10 mouse cellular contexts compared by ENCODE assay signal in genomic region chr1:167932088-167932487, GRCm38 (mm10).
DNase-seq lines count a peak whose midpoint lies in the region; ATAC-seq lines count a peak whose summit lies in the region.
"Had no signal": no experiment of that assay in that cellular context is flagged by ENCODE, and none has a peak within 500 bp of the region (broad histone marks: within the 10 kb centered on the region; RNA-seq: fewer than 3 reads in every experiment).

No protein-coding gene starts in this region.

- H3K36me3 ChIP-seq in heart, embryonic 12.5 days: no peaks in the 10 kb centered on the region
- no peaks in the 10 kb centered on the region for H3K36me3 ChIP-seq in midbrain, embryonic 11.5 days (ENCODE audit: control insufficient read depth, insufficient read depth, low read length)
- H3K36me3 ChIP-seq in midbrain, embryonic 15.5 days (replicated peaks): no peaks in the 10 kb centered on the region
- H3K36me3 ChIP-seq: limb, embryonic 13.5 days had no signal

- H3K9ac ChIP-seq in heart, embryonic 12.5 days: no peak overlapping the region
- no peak overlapping the region for H3K9ac ChIP-seq in midbrain, embryonic 11.5 days (ENCODE audit: low read length)
- no peak overlapping the region for H3K9ac ChIP-seq in midbrain, embryonic 15.5 days
- H3K9ac ChIP-seq: limb, embryonic 13.5 days had no signal

- WGBS in heart, embryonic 12.5 days: 30% methylated on average over 2 of the region's 2 CpGs
- 38% methylated on average over 2 of the region's 2 CpGs for WGBS in midbrain, embryonic 11.5 days
- WGBS in midbrain, embryonic 15.5 days: 35% methylated on average over 2 of the region's 2 CpGs

- H3K27me3 ChIP-seq in heart, embryonic 12.5 days (replicated peaks): peaks cover 24% of the 10 kb centered on the region
- no peaks in the 10 kb centered on the region; the same call in none of the 2 replicates for H3K27me3 ChIP-seq in midbrain, embryonic 11.5 days (ENCODE audit: control insufficient read depth, insufficient read depth, low read length)
- H3K27me3 ChIP-seq in midbrain, embryonic 15.5 days (replicated peaks): no peaks in the 10 kb centered on the region

- H3K4me1 ChIP-seq in heart, embryonic 12.5 days (replicated peaks): peaks cover 6% of the 10 kb centered on the region
- no peaks in the 10 kb centered on the region for H3K4me1 ChIP-seq in midbrain, embryonic 11.5 days (ENCODE audit: control insufficient read depth, insufficient read depth, low read length)
- H3K4me1 ChIP-seq in midbrain, embryonic 15.5 days: peaks cover 7% of the 10 kb centered on the region
- H3K4me1 ChIP-seq: limb, embryonic 13.5 days had no signal

- DNase-seq in heart, adult 8-10 months (ENCODE audit: low spot score): peak; percentile 12
- peak; percentile 92 for DNase-seq in midbrain, embryonic 11.5 days (ENCODE audit: low spot score, missing footprints)
- no peak for DNase-seq in thymus, postnatal 36 days
- no peak for DNase-seq in frontal cortex, postnatal 14 days (ENCODE audit: low spot score in 2 of 2)
- DNase-seq: adrenal gland, postnatal 25 days had no signal

- H3K27ac ChIP-seq in heart, embryonic 12.5 days (ENCODE audit: poor library complexity, severe bottlenecking): no peak overlapping the region
- no peak overlapping the region for H3K27ac ChIP-seq in midbrain, embryonic 11.5 days (ENCODE audit: low read depth, low read length)
- H3K27ac ChIP-seq in midbrain, embryonic 15.5 days: no peak overlapping the region
- H3K27ac ChIP-seq: limb, embryonic 13.5 days had no signal

- no peaks in the 10 kb centered on the region for H3K9me3 ChIP-seq in heart, embryonic 12.5 days (replicated peaks)
- no peaks in the 10 kb centered on the region for H3K9me3 ChIP-seq in midbrain, embryonic 11.5 days (ENCODE audit: control insufficient read depth, low read length)
- H3K9me3 ChIP-seq in midbrain, embryonic 15.5 days: no peaks in the 10 kb centered on the region
- H3K9me3 ChIP-seq: limb, embryonic 13.5 days had no signal

- no peak overlapping the region for H3K4me3 ChIP-seq in heart, embryonic 12.5 days
- H3K4me3 ChIP-seq in midbrain, embryonic 11.5 days (ENCODE audit: low read depth, low read length): no peak overlapping the region
- no peak overlapping the region for H3K4me3 ChIP-seq in midbrain, embryonic 15.5 days
- H3K4me3 ChIP-seq: limb, embryonic 13.5 days had no signal

- no peak for ATAC-seq in heart, embryonic 12.5 days (ENCODE audit: insufficient number of reproducible peaks, low FRiP score)
- ATAC-seq in midbrain, embryonic 11.5 days (ENCODE audit: low FRiP score): no peak
- no peak for ATAC-seq in midbrain, embryonic 15.5 days (replicated peaks)
- ATAC-seq in common myeloid progenitor, adult 5-6 weeks (replicated peaks; ENCODE audit: low read depth, poor library complexity, severe bottlenecking): peak; percentile 58
- ATAC-seq in megakaryocyte-erythroid progenitor cell, adult 5-6 weeks (replicated peaks; ENCODE audit: low FRiP score, low TSS enrichment, poor library complexity, severe bottlenecking): peak; percentile 60

- no peak overlapping the region for H3K4me2 ChIP-seq in heart, embryonic 12.5 days
- no peak overlapping the region for H3K4me2 ChIP-seq in midbrain, embryonic 11.5 days
- no peak overlapping the region for H3K4me2 ChIP-seq in midbrain, embryonic 15.5 days
- H3K4me2 ChIP-seq: limb, embryonic 13.5 days had no signal

Comparison
In these comparisons a context has a peak if more than half of its experiments do, and no peak if none do; other contexts are left out.
1. DNase-seq: peak in heart, adult 8-10 months (single experiment) and midbrain, embryonic 11.5 days (single experiment); none in thymus, postnatal 36 days (0 of 2) and frontal cortex, postnatal 14 days (0 of 2).
2. ATAC-seq: peak in common myeloid progenitor, adult 5-6 weeks (single experiment) and megakaryocyte-erythroid progenitor cell, adult 5-6 weeks (single experiment); none in heart, embryonic 12.5 days (single experiment), midbrain, embryonic 11.5 days (single experiment) and midbrain, embryonic 15.5 days (single experiment).